Mouse (Mus musculus): ENCODE results near the gene Tbl1xr1.

Gene Tbl1xr1

GRCm38 (mm10) chr3:22090431-22091265, 14.2 kb downstream of the Tbl1xr1 start:
- peak; percentile 57 for DNase-seq

- DNase-seq: no peak
Observed at GRCm38 (mm10) chr3:22091266-22091550, 14.8 kb downstream of the Tbl1xr1 start.

- DNase-seq: no peak
Observed at GRCm38 (mm10) chr3:22091681-22092080, 15.2 kb downstream of the Tbl1xr1 start.

GRCm38 (mm10) chr3:22092784-22093183, 16.3 kb downstream of the Tbl1xr1 start:
- no peak for DNase-seq

- no peak for DNase-seq
Observed at GRCm38 (mm10) chr3:22103986-22104515, 27.6 kb downstream of the Tbl1xr1 start.

GRCm38 (mm10) chr3:22105471-22105870, 29.0 kb downstream of the Tbl1xr1 start:
- no peak for DNase-seq

- no peak for DNase-seq
Observed at GRCm38 (mm10) chr3:22108013-22108412, 31.6 kb downstream of the Tbl1xr1 start.

GRCm38 (mm10) chr3:22109651-22110050, 33.2 kb downstream of the Tbl1xr1 start:
- no peak for DNase-seq

GRCm38 (mm10) chr3:22113773-22114172, 37.3 kb downstream of the Tbl1xr1 start:
- DNase-seq: no peak

- DNase-seq: no peak
Observed at GRCm38 (mm10) chr3:22115221-22115620, 38.8 kb downstream of the Tbl1xr1 start.

- DNase-seq: no peak
Observed at GRCm38 (mm10) chr3:22115678-22116077, 39.2 kb downstream of the Tbl1xr1 start.

- no peak for DNase-seq
Observed at GRCm38 (mm10) chr3:22116188-22116587, 39.7 kb downstream of the Tbl1xr1 start.

- DNase-seq: peak; percentile 17
Observed at GRCm38 (mm10) chr3:22121741-22122140, 45.3 kb downstream of the Tbl1xr1 start.

GRCm38 (mm10) chr3:22123145-22123544, 46.7 kb downstream of the Tbl1xr1 start:
- DNase-seq: no peak

- no peak for DNase-seq
Observed at GRCm38 (mm10) chr3:22126251-22126826, 49.9 kb downstream of the Tbl1xr1 start.

- no peak for DNase-seq
Observed at GRCm38 (mm10) chr3:22131277-22131676, 54.8 kb downstream of the Tbl1xr1 start.

GRCm38 (mm10) chr3:22133626-22134025, 57.2 kb downstream of the Tbl1xr1 start:
- no peak for DNase-seq

GRCm38 (mm10) chr3:22137793-22138579, 61.5 kb downstream of the Tbl1xr1 start:
- DNase-seq: no peak

GRCm38 (mm10) chr3:22138580-22139099, 62.2 kb downstream of the Tbl1xr1 start:
- no peak for DNase-seq

- no peak for DNase-seq
Observed at GRCm38 (mm10) chr3:22140111-22140658, 63.7 kb downstream of the Tbl1xr1 start.

- no peak for DNase-seq
Observed at GRCm38 (mm10) chr3:22141984-22142719, 65.7 kb downstream of the Tbl1xr1 start.

Measured in kidney, adult 18-20 months (tissue).